ENCODE assay signal across 9 mouse cellular contexts in genomic region chr5:66861232-66862035, GRCm38 (mm10).
A peak's percentile ranks its signal among the peaks of the same experiment; 100 is the strongest.
DNase-seq lines count a peak whose midpoint lies in the region; ATAC-seq and TF ChIP-seq lines count a peak whose summit lies in the region.
"Had no signal": no experiment of that assay in that cellular context is flagged by ENCODE, and none has a peak within 500 bp of the region (broad histone marks: within the 10 kb centered on the region; RNA-seq: fewer than 3 reads in every experiment).

No protein-coding gene starts in this region.

- H3K4me3 ChIP-seq in kidney, adult 2 months (ENCODE audit: insufficient read depth, low read depth, low read length), result no peak overlapping the region
- H3K4me3 ChIP-seq in heart, adult 2 months, result peak overlapping the region; percentile 38
- H3K4me3 ChIP-seq in neural tube, embryonic 15.5 days (replicated peaks), result no peak overlapping the region

- peak; percentile 46 for DNase-seq in kidney, adult 2 months
- DNase-seq in kidney, adult 8-10 months, result no peak
- DNase-seq in heart, adult 2 months, result peak; percentile 59
- peak; percentile 42 for DNase-seq in kidney, postnatal 14 days
- DNase-seq in right cerebral cortex, postnatal 25 days, result no peak
- DNase-seq in testis, postnatal 10 days (ENCODE audit: low spot score), result no peak
- no peak for DNase-seq in c-Kit-positive CD71-positive TER-119-positive erythroid progenitor cells, embryonic 14.5 days (ENCODE audit: low spot score)

- TF ChIP-seq EP300 in heart, adult 2 months (IDR thresholded peaks at IDR 0.05; ENCODE audit: insufficient read depth, low read depth, low read length), result peak; percentile 44; the same call in 1 of the 2 replicates

- H3K9me3 ChIP-seq in neural tube, embryonic 15.5 days (replicated peaks), result no peaks in the 10 kb centered on the region

- 32% methylated on average over 17 of the region's 17 CpGs for WGBS in kidney, adult 2 months
- WGBS in heart, adult 2 months, result 19% methylated on average over 17 of the region's 17 CpGs
- 32% methylated on average over 17 of the region's 17 CpGs for WGBS in neural tube, embryonic 15.5 days

- peak overlapping the region; percentile 53; the same call in 1 of the 2 replicates for H3K27ac ChIP-seq in kidney, adult 2 months (ENCODE audit: insufficient read depth, low read depth, low read length)
- H3K27ac ChIP-seq in heart, adult 2 months, result peak overlapping the region; percentile 67
- peak overlapping the region; percentile 46 for H3K27ac ChIP-seq in neural tube, embryonic 15.5 days (replicated peaks)

- no peaks in the 10 kb centered on the region for H3K27me3 ChIP-seq in kidney, adult 2 months (replicated peaks; ENCODE audit: control insufficient read depth, insufficient read depth, low read length)
- H3K27me3 ChIP-seq in heart, adult 2 months (ENCODE audit: control insufficient read depth, insufficient read depth, low read length), result no peaks in the 10 kb centered on the region
- no peaks in the 10 kb centered on the region for H3K27me3 ChIP-seq in neural tube, embryonic 15.5 days (replicated peaks)

- no peak for TF ChIP-seq POLR2A in kidney, adult 2 months (IDR thresholded peaks at IDR 0.05; ENCODE audit: low read depth, low read length)
- no peak for TF ChIP-seq POLR2A in heart, adult 2 months (IDR thresholded peaks at IDR 0.05; ENCODE audit: insufficient read depth, low read depth, low read length)

- peak; percentile 40; the same call in 1 of the 2 replicates for ATAC-seq in neural tube, embryonic 15.5 days (ENCODE audit: low FRiP score)

- H3K4me2 ChIP-seq in neural tube, embryonic 15.5 days, result no peak overlapping the region; the same call in 1 of the 2 replicates

- no peaks in the 10 kb centered on the region for H3K36me3 ChIP-seq in kidney, adult 2 months (ENCODE audit: control insufficient read depth, insufficient read depth, low read length)
- peaks cover 30% of the 10 kb centered on the region for H3K36me3 ChIP-seq in heart, adult 2 months (ENCODE audit: control insufficient read depth, insufficient read depth, low read length)
- H3K36me3 ChIP-seq in neural tube, embryonic 15.5 days, result no peaks in the 10 kb centered on the region
- H3K36me3 ChIP-seq: G1E had no signal

- intact Hi-C loops in heart, adult 2 months (cut with DNase I), result no loop called here

- peaks cover 16% of the 10 kb centered on the region for H3K4me1 ChIP-seq in kidney, adult 2 months (ENCODE audit: control insufficient read depth, insufficient read depth, low read length)
- H3K4me1 ChIP-seq in heart, adult 2 months (ENCODE audit: control insufficient read depth, insufficient read depth, low read length), result peaks cover 23% of the 10 kb centered on the region
- H3K4me1 ChIP-seq in neural tube, embryonic 15.5 days, result peaks cover 30% of the 10 kb centered on the region

- peak overlapping the region; percentile 25 for H3K9ac ChIP-seq in heart, adult 2 months (ENCODE audit: low read depth, low read length)
- no peak overlapping the region for H3K9ac ChIP-seq in neural tube, embryonic 15.5 days (replicated peaks)

- peaks cover 2% of the 10 kb centered on the region for H3K79me2 ChIP-seq in heart, adult 2 months (replicated peaks; ENCODE audit: control insufficient read depth, insufficient read depth, low read length)

- TF ChIP-seq CTCF in kidney, adult 2 months (conservative IDR thresholded peaks at IDR 0.05; ENCODE audit: insufficient read depth, insufficient read length, low read depth, low read length), result no peak
- no peak for TF ChIP-seq CTCF in heart, adult 2 months (IDR thresholded peaks at IDR 0.05)

Comparison
In these comparisons a context has a peak if more than half of its experiments do, and no peak if none do; other contexts are left out.
1. DNase-seq: peak in kidney, adult 2 months (single experiment), heart, adult 2 months (2 of 2) and kidney, postnatal 14 days (single experiment); none in kidney, adult 8-10 months (0 of 2), right cerebral cortex, postnatal 25 days (single experiment), testis, postnatal 10 days (single experiment) and c-Kit-positive CD71-positive TER-119-positive erythroid progenitor cells, embryonic 14.5 days (single experiment).
2. Peak in every context shown above with its lines, with median percentiles within 50 percentile points of each other: H3K27ac ChIP-seq.